Mouse (Mus musculus) Patski (cell line): ENCODE measurements around the gene Il11. TPM values are rescaled to one million over a fixed set of nuclear protein-coding genes. Genes with fewer than 3 reads are reported as not detected.
"Not testable (repeated sequence)": the region's sequence is repeated elsewhere in the genome, so short reads cannot be mapped to it uniquely, and the experiment has no call there.

ENCODE experiments used
- ATAC-seq: fragments of 100-300 bp; one replicate; pipeline ENCODE4 v1.8.0; 2021
- CTCF ChIA-PET: fragments of 350-600 bp; sonication (Branson Sonifier 250); formaldehyde crosslinking; loops from one replicate; lab custom pipeline; 2022; ENCODE audit warnings: inconsistent platforms; lab: Charles Lee
- POLR2A ChIA-PET: fragments of 350-600 bp; sonication (Branson Sonifier 250); formaldehyde crosslinking; loops from one replicate; lab custom pipeline; 2022; ENCODE audit warnings: antibody characterized with exemption, inconsistent platforms; lab: Charles Lee
- DNase-seq: peaks from one replicate; pipeline ENCODE4 v3.0.0-alpha.2; 2011; ENCODE audit warnings: low read depth, low spot score
- H3K27me3 ChIP-seq: fragments of 371-371 bp; one replicate; pipeline ENCODE4 v1.5.1; 2021
- CTCF ChIP-seq: fragments of 100-300 bp; IDR thresholded peaks from one replicate; pipeline ENCODE4 v1.5.1; 2021
- in situ Hi-C: fragments of 300-500 bp; cut with MboI; formaldehyde crosslinking; loops from 3 replicates; pipeline ENCODE4 v1.11.1; 2018; ENCODE audit warnings: low pct_unique_long_range_greater_than_20kb, mixed read lengths
- polyA plus RNA-seq: library from polyadenylated mRNA; unstranded; gene quantifications from one replicate; pipeline ENCODE4 v1.2.3, GENCODE M21; 2021

Il11 gene
- polyA plus RNA-seq, 1 experiment from 2014 or later: 2.4 TPM

DNA sequence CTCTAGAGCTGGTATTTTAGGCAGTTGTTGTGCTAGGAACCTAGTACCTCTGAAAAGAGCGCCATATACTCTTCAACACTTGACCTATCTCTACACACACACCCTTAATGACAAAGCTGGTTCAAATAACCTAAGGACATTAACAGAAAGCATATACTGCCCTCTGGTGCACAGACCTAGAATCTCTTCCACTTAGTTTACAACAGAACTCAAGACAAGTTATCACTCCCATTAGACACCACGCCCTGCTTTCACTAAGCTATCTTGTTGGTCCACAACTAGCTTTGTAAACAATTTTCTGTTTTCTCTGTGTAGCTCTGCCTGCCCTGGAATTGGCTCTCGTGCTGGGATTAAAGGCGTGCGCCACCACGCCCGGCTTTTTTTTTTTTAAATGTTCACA is 24.1 kb upstream of the Il11 start:
- POLR2A ChIA-PET: interaction anchor here (1.2 to 2.2 kb wide), 3 partner anchors 10 to 14 kb away, joined by 3 to 5 read pairs (median 5); partner anchors contain the start of gene Rpl28
- in situ Hi-C loops: loop anchor here (10.0 kb wide), 2 partner anchors 182 to 252 kb away; no protein-coding TSS in a partner anchor
- DNase-seq: no peak

DNA sequence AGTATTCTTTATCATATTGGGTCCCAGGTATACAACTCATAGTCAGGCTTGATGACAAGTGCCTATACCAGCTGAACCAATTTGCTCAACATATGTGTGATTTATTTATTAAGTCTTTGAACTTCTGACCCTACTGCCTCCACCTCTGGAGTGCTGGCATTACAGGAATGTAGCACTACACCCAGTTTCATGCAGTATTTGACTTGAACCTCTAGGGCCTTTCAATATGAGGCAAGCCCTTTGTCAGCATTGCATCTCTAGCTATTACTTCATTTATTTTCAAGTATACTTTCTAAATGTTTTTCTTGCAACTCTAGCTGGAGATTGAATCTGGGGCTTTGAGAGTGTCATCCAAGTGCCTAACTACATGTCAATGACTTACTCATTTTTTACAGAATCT is 19.6 kb upstream of the Il11 start:
- ATAC-seq (no peak), DNase-seq (no peak)
- CTCF ChIA-PET: no interaction called here
- in situ Hi-C loops: loop anchor here (10.0 kb wide), 2 partner anchors 177 to 247 kb away; no protein-coding TSS in a partner anchor
- no peak for TF ChIP-seq CTCF
- POLR2A ChIA-PET: interaction anchor here (1.4 kb wide), 1 partner anchor 10 kb away, joined by 3 read pairs; the partner anchor contains the start of gene Ube2s
- H3K27me3 ChIP-seq: no peaks in the 10 kb centered on the region

More for the DNA sequence above, 24.1 kb upstream of the Il11 start:
- peak; percentile 44 for ATAC-seq
- TF ChIP-seq CTCF: peak; percentile 60
- CTCF ChIA-PET: interaction anchor here (0.8 to 2.2 kb wide), 8 partner anchors 9 to 114 kb away, joined by 3 to 21 read pairs (median 3); no protein-coding TSS in a partner anchor
- H3K27me3 ChIP-seq: no peaks in the 10 kb centered on the region

DNA sequence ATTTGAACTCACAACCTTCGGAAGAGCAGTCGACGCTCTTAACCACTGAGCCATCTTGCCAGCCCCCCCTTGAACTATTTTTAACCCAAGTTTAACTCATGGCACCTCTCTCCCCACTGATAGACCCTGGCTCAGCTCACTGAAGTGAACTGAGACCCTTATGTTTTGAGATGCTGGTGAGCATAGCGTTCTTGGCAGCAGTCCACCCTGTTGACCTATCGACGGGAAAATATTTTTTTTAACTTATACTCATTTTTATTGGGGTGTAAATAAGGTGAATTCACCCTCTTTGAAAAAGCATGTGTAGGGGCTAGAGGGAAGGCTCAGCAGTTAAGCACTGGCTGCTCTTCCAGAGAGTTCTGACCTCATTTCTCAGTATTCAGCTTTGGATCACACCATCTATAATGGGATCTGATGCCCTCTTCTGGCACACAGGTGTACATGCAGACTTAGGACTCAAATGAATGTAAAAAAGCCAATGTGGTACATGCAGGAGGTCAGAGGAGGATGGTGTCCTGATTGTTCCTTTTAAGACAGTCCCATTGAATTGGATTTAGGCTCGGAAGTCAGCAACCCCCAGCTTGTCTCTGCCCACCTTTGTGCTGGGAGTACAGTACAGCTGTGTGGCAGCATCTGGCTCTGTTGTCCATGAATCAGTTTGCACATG is 13.2 kb upstream of the Il11 start:
- TF ChIP-seq CTCF: peak; percentile 69
- ATAC-seq (no peak), DNase-seq (no peak)
- ChIA-PET POLR2A (interaction anchor here (0.7 to 1.1 kb wide), 4 partner anchors 10 to 128 kb away, joined by 3 to 4 read pairs (median 3); partner anchors contain the start of gene Ube2s), CTCF (interaction anchor here (0.7 to 3.4 kb wide), 7 partner anchors 10 to 141 kb away, joined by 3 to 21 read pairs (median 4); partner anchors contain the start of gene Hspbp1)
- no peaks in the 10 kb centered on the region for H3K27me3 ChIP-seq
- in situ Hi-C loops: loop anchor here (5.0 to 10.0 kb wide), 2 partner anchors 61 to 89 kb away; no protein-coding TSS in a partner anchor

- ATAC-seq: no peak
- CTCF ChIA-PET: interaction anchor here (1.4 to 3.4 kb wide), 3 partner anchors 11 to 76 kb away, joined by 3 to 21 read pairs (median 4); no protein-coding TSS in a partner anchor
- H3K27me3 ChIP-seq: no peaks in the 10 kb centered on the region
- in situ Hi-C loops: loop anchor here (5.0 to 10.0 kb wide), 2 partner anchors 60 to 87 kb away; no protein-coding TSS in a partner anchor
- no peak for TF ChIP-seq CTCF
- no peak for DNase-seq
- POLR2A ChIA-PET: interaction anchor here (0.6 to 1.2 kb wide), 2 partner anchors 12 to 201 kb away, joined by 3 to 5 read pairs; partner anchors contain the start of gene Zfp579
These were observed 12.0 kb upstream of the Il11 start for GRCm38 (mm10) chr7:4794631-4795168.

GRCm38 (mm10) chr7:4793674-4794073 is 11.0 kb upstream of the Il11 start:
- no peaks in the 10 kb centered on the region for H3K27me3 ChIP-seq
- ChIA-PET POLR2A (interaction anchor here (0.6 to 0.9 kb wide), 2 partner anchors 52 to 115 kb away, joined by 3 to 5 read pairs; no protein-coding TSS in a partner anchor), CTCF (interaction anchor here (1.4 to 3.4 kb wide), 3 partner anchors 13 to 75 kb away, joined by 3 to 21 read pairs (median 4); no protein-coding TSS in a partner anchor)
- no peak for ATAC-seq
- DNase-seq: no peak
- in situ Hi-C loops: loop anchor here (10.0 kb wide), 1 partner anchor 59 kb away; no protein-coding TSS in a partner anchor
- TF ChIP-seq CTCF: no peak

GRCm38 (mm10) chr7:4793248-4793647 is 10.6 kb upstream of the Il11 start:
- in situ Hi-C loops: loop anchor here (10.0 kb wide), 1 partner anchor 58 kb away; no protein-coding TSS in a partner anchor

GRCm38 (mm10) chr7:4792278-4793212 is 9.9 kb upstream of the Il11 start, which contains the start of gene Rpl28:
Gene Rpl28, plus strand, starts transcription at chr7:4792874.
- no peaks in the 10 kb centered on the region for H3K27me3 ChIP-seq
- no peak for TF ChIP-seq CTCF
- CTCF ChIA-PET: interaction anchor here (0.9 kb wide), 1 partner anchor 168 kb away, joined by 3 read pairs; no protein-coding TSS in a partner anchor
- POLR2A ChIA-PET: interaction anchor here (0.6 to 1.3 kb wide), 5 partner anchors 15 to 222 kb away, joined by 3 to 5 read pairs (median 3); partner anchors contain the start of genes Fiz1, Gm44973 and Kmt5c
- in situ Hi-C loops: loop anchor here (10.0 kb wide), 1 partner anchor 58 kb away; no protein-coding TSS in a partner anchor
- ATAC-seq (peak; percentile 90), DNase-seq (peak; percentile 85)

More at GRCm38 (mm10) chr7:4793248-4793647, 10.6 kb upstream of the Il11 start:
- CTCF ChIA-PET: interaction anchor here (0.9 kb wide), 1 partner anchor 169 kb away, joined by 3 read pairs; no protein-coding TSS in a partner anchor
- ATAC-seq, H3K27me3 ChIP-seq, DNase-seq: not testable (repeated sequence)
- POLR2A ChIA-PET: interaction anchor here (0.9 to 1.3 kb wide), 2 partner anchors 14 to 52 kb away, joined by 5 read pairs; no protein-coding TSS in a partner anchor

- H3K27me3 ChIP-seq: no peaks in the 10 kb centered on the region
- ChIA-PET CTCF (interaction anchor here (0.7 to 1.4 kb wide), 4 partner anchors 8 to 84 kb away, joined by 3 to 4 read pairs (median 3); partner anchors contain the start of gene Kmt5c), POLR2A (interaction anchor here (0.6 to 1.6 kb wide), 6 partner anchors 13 to 104 kb away, joined by 3 to 4 read pairs (median 4); partner anchors contain the start of gene Hspbp1)
- ATAC-seq (no peak), DNase-seq (no peak)
- in situ Hi-C loops: no loop called here
- no peak for TF ChIP-seq CTCF
These were observed 6.8 kb upstream of the Il11 start, which contains the start of gene Tmem238 for GRCm38 (mm10) chr7:4789436-4789935. Gene Tmem238, minus strand, starts transcription at chr7:4789656.
